Mouse (Mus musculus): ENCODE results near the gene Syna.
A peak's percentile ranks its signal among the peaks of the same experiment; 100 is the strongest.

Syna gene

GRCm38 (mm10) chr5:134560071-134560449 is at the start of gene Syna:
Syna (minus strand) TSS chr5:134560171.
- no peak for DNase-seq (ENCODE audit: low spot score)

- DNase-seq (ENCODE audit: low spot score), result no peak
Observed at GRCm38 (mm10) chr5:134607121-134607520, 47.1 kb upstream of the Syna start.

- DNase-seq (ENCODE audit: low spot score), result no peak
Observed at GRCm38 (mm10) chr5:134606314-134606713, 46.3 kb upstream of the Syna start.

- no peak for DNase-seq (ENCODE audit: low spot score)
Observed at GRCm38 (mm10) chr5:134604376-134604775, 44.4 kb upstream of the Syna start.

- DNase-seq (ENCODE audit: low spot score), result no peak
Observed at GRCm38 (mm10) chr5:134597711-134598110, 37.7 kb upstream of the Syna start.

- DNase-seq (ENCODE audit: low spot score), result no peak
Observed at GRCm38 (mm10) chr5:134593093-134593492, 33.1 kb upstream of the Syna start.

GRCm38 (mm10) chr5:134592026-134592581 is 32.1 kb upstream of the Syna start:
- DNase-seq (ENCODE audit: low spot score), result peak; percentile 37

- no peak for DNase-seq (ENCODE audit: low spot score)
Observed at GRCm38 (mm10) chr5:134589900-134590299, 29.9 kb upstream of the Syna start.

GRCm38 (mm10) chr5:134584798-134585197 is 24.8 kb upstream of the Syna start:
- no peak for DNase-seq (ENCODE audit: low spot score)

- no peak for DNase-seq (ENCODE audit: low spot score)
Observed at GRCm38 (mm10) chr5:134583884-134584213, 23.9 kb upstream of the Syna start.

GRCm38 (mm10) chr5:134583006-134583883 is 23.3 kb upstream of the Syna start:
- no peak for DNase-seq (ENCODE audit: low spot score)

GRCm38 (mm10) chr5:134582221-134582907 is 22.4 kb upstream of the Syna start:
- DNase-seq (ENCODE audit: low spot score), result peak; percentile 97

- DNase-seq (ENCODE audit: low spot score), result no peak
Observed at GRCm38 (mm10) chr5:134581146-134581545, 21.2 kb upstream of the Syna start, which contains the start of gene Rfc2. Rfc2 (plus strand) TSS chr5:134581366.

GRCm38 (mm10) chr5:134579135-134579534 is 19.2 kb upstream of the Syna start:
- no peak for DNase-seq (ENCODE audit: low spot score)

GRCm38 (mm10) chr5:134577534-134577933 is 17.6 kb upstream of the Syna start:
- no peak for DNase-seq (ENCODE audit: low spot score)

- no peak for DNase-seq (ENCODE audit: low spot score)
Observed at GRCm38 (mm10) chr5:134576517-134577220, 16.7 kb upstream of the Syna start.

- no peak for DNase-seq (ENCODE audit: low spot score)
Observed at GRCm38 (mm10) chr5:134575833-134576232, 15.9 kb upstream of the Syna start.

- no peak for DNase-seq (ENCODE audit: low spot score)
Observed at GRCm38 (mm10) chr5:134572508-134573214, 12.7 kb upstream of the Syna start.

- peak; percentile 35 for DNase-seq (ENCODE audit: low spot score)
Observed at GRCm38 (mm10) chr5:134571730-134572507, 11.9 kb upstream of the Syna start.

- no peak for DNase-seq (ENCODE audit: low spot score)
Observed at GRCm38 (mm10) chr5:134568964-134569491, 9.1 kb upstream of the Syna start.

- DNase-seq (ENCODE audit: low spot score), result no peak
Observed at GRCm38 (mm10) chr5:134568030-134568429, 8.1 kb upstream of the Syna start.

Data from adipocyte (in vitro differentiated cells).